Mouse (Mus musculus): ENCODE measurements at regions not wholly inside any gene's neighbourhood (a gene's known extent, or its start where the extent isn't known, plus 50 kb on each side); places are given as distances from the start of the nearest gene placed in this dataset.

DNA sequence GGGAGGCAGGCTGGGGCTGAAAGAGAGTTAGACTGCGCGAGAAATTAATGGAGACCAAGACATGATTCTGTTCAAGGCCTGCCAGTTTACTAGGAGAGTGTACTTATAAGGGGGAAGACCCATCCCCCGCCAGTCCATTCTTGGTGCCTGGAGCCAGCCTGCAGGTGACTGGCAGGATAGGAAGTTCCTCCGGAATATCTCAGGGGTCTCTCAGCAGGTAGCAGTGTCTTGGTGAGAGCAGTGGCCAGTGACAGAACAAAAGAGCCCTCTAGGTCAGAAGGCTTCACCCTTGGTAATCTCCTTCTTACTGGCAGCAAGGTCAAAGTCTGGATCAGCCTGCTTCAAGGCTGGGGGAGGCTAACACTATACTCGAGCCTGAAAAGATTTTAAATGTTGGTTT lies 83.7 kb upstream of the Zfp804b start:
- no peak for DNase-seq (ENCODE audit: low spot score)

GRCm38 (mm10) chr5:7436461-7436860 lies 91.9 kb upstream of the Zfp804b start:
- Histone ChIP-seq H3K4me1 (ENCODE audit: insufficient read depth, low read length) (no peaks in the 10 kb centered on the region), H3K4me3 (ENCODE audit: low read depth, low read length) (no peak overlapping the region), H3K27ac (ENCODE audit: low read depth, low read length) (no peak overlapping the region), H3K4me2 (ENCODE audit: low read depth, low read length, poor library complexity, severe bottlenecking) (no peak overlapping the region), H3K36me3 (ENCODE audit: insufficient read depth, low read length) (no peaks in the 10 kb centered on the region), H3K9ac (replicated peaks; ENCODE audit: low read length, poor library complexity, severe bottlenecking) (no peak overlapping the region), H3K9me3 (ENCODE audit: low read length) (no peaks in the 10 kb centered on the region), H3K27me3 (ENCODE audit: insufficient read depth, low read length) (no peaks in the 10 kb centered on the region)
- DNase-seq (ENCODE audit: low spot score) (no peak), ATAC-seq (ENCODE audit: low FRiP score) (no peak)
- TF ChIP-seq CTCF (IDR thresholded peaks at IDR 0.05) = no peak
- WGBS = 87% methylated on average over 2 of the region's 2 CpGs

More for the DNA sequence above, 83.7 kb upstream of the Zfp804b start:
- no peak for TF ChIP-seq CTCF (IDR thresholded peaks at IDR 0.05)
- ATAC-seq (ENCODE audit: low FRiP score) = no peak
- 37% methylated on average over 5 of the region's 5 CpGs for WGBS
- Histone ChIP-seq H3K36me3 (ENCODE audit: insufficient read depth, low read length) (no peaks in the 10 kb centered on the region), H3K27me3 (ENCODE audit: insufficient read depth, low read length) (no peaks in the 10 kb centered on the region), H3K4me2 (ENCODE audit: low read depth, low read length, poor library complexity, severe bottlenecking) (no peak overlapping the region), H3K9ac (replicated peaks; ENCODE audit: low read length, poor library complexity, severe bottlenecking) (no peak overlapping the region), H3K4me1 (ENCODE audit: insufficient read depth, low read length) (no peaks in the 10 kb centered on the region), H3K9me3 (ENCODE audit: low read length) (no peaks in the 10 kb centered on the region), H3K4me3 (ENCODE audit: low read depth, low read length) (no peak overlapping the region), H3K27ac (ENCODE audit: low read depth, low read length) (no peak overlapping the region)

DNA sequence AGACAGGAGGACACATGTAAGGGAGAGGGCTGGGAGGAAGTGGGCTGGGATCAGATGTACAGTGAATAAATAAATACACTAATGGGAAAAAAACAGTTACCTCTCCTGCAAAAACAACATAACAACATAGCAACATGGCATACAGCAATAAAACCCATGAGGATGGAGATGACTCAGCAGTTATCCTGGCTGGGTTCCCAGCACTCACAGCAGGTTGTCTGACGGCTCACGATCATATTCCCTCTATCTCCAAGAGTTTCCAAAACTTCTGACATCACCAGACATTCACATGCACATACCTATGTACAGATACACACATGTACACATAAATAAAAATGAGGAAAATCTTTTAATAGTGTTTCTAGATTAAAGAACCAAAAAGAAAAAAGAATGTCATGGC lies 103.4 kb upstream of the Zfp804b start:
- Histone ChIP-seq H3K4me3 (ENCODE audit: low read depth, low read length) (no peak overlapping the region), H3K36me3 (ENCODE audit: insufficient read depth, low read length) (no peaks in the 10 kb centered on the region), H3K4me2 (ENCODE audit: low read depth, low read length, poor library complexity, severe bottlenecking) (no peak overlapping the region), H3K9me3 (ENCODE audit: low read length) (no peaks in the 10 kb centered on the region), H3K9ac (replicated peaks; ENCODE audit: low read length, poor library complexity, severe bottlenecking) (no peak overlapping the region), H3K27ac (ENCODE audit: low read depth, low read length) (no peak overlapping the region), H3K4me1 (ENCODE audit: insufficient read depth, low read length) (no peaks in the 10 kb centered on the region), H3K27me3 (ENCODE audit: insufficient read depth, low read length) (no peaks in the 10 kb centered on the region)
- DNase-seq (ENCODE audit: low spot score) (no peak), ATAC-seq (ENCODE audit: low FRiP score) (no peak)
- 74% methylated on average over 2 of the region's 2 CpGs for WGBS
- no peak for TF ChIP-seq CTCF (IDR thresholded peaks at IDR 0.05)

DNA sequence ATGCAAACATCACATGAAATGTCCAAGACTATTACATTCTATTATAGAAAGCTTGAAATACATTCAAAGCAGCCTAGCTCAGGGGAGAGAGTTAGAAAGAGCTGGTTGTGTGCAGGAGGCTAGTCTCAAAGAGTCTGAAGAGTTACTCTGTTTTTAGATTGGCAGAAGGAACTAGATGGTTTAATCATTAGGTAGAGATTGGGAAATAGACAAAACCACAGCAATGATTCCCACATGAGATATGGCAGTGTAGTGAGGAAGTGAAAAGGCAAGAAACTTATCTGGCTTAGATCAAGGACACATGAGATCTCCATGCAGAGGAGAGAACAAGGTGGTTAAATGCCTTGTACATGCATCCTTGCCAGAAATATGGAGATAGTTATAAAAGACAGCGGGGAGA lies 110.3 kb upstream of the Zfp804b start:
- no peak overlapping the region for H3K9ac ChIP-seq (replicated peaks; ENCODE audit: low read length, poor library complexity, severe bottlenecking)
- no peak overlapping the region for H3K4me2 ChIP-seq (ENCODE audit: low read depth, low read length, poor library complexity, severe bottlenecking)
- no peaks in the 10 kb centered on the region for H3K9me3 ChIP-seq (ENCODE audit: low read length)
- no peak for TF ChIP-seq CTCF (IDR thresholded peaks at IDR 0.05)
- no peak overlapping the region for H3K27ac ChIP-seq (ENCODE audit: low read depth, low read length)
- no peaks in the 10 kb centered on the region for H3K36me3 ChIP-seq (ENCODE audit: insufficient read depth, low read length)
- WGBS = 93% methylated on average over 1 of the region's 1 CpGs
- no peak for DNase-seq (ENCODE audit: low spot score)
- H3K27me3 ChIP-seq (ENCODE audit: insufficient read depth, low read length) = no peaks in the 10 kb centered on the region
- H3K4me3 ChIP-seq (ENCODE audit: low read depth, low read length) = no peak overlapping the region
- ATAC-seq (ENCODE audit: low FRiP score) = no peak
- H3K4me1 ChIP-seq (ENCODE audit: insufficient read depth, low read length) = no peaks in the 10 kb centered on the region

DNA sequence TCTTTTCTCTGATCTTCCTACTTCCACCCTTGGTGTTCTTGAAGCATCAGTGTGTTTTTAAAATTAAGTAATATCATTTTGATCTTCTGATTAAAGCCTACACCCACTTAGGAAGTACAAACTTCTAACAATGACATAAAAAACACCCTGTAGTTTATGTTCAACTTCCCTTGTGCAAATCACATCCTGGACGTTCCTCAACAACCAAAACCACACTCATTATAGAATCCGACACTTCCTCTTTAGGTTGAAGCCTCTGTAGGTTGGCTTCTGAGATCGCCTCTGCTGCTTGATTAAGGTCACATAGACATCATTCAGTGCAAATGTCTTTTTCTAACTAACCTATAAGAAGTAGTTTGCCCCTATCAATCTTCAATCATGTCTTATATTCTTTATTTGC lies 112.5 kb upstream of the Zfp804b start:
- no peak for TF ChIP-seq CTCF (IDR thresholded peaks at IDR 0.05)
- H3K9ac ChIP-seq (replicated peaks; ENCODE audit: low read length, poor library complexity, severe bottlenecking) = no peak overlapping the region
- H3K4me3 ChIP-seq (ENCODE audit: low read depth, low read length) = no peak overlapping the region
- no peak overlapping the region for H3K27ac ChIP-seq (ENCODE audit: low read depth, low read length)
- WGBS = 80% methylated on average over 3 of the region's 3 CpGs
- no peaks in the 10 kb centered on the region for H3K9me3 ChIP-seq (ENCODE audit: low read length)
- H3K27me3 ChIP-seq (ENCODE audit: insufficient read depth, low read length) = no peaks in the 10 kb centered on the region
- no peaks in the 10 kb centered on the region for H3K36me3 ChIP-seq (ENCODE audit: insufficient read depth, low read length)
- H3K4me2 ChIP-seq (ENCODE audit: low read depth, low read length, poor library complexity, severe bottlenecking) = no peak overlapping the region
- ATAC-seq (ENCODE audit: low FRiP score) = no peak
- DNase-seq (ENCODE audit: low spot score) = no peak
- H3K4me1 ChIP-seq (ENCODE audit: insufficient read depth, low read length) = no peaks in the 10 kb centered on the region

GRCm38 (mm10) chr5:7489150-7489549 lies 144.6 kb upstream of the Zfp804b start:
- no peak overlapping the region for H3K4me3 ChIP-seq (ENCODE audit: low read depth, low read length)
- H3K9me3 ChIP-seq (ENCODE audit: low read length) = no peaks in the 10 kb centered on the region
- H3K27me3 ChIP-seq (ENCODE audit: insufficient read depth, low read length) = no peaks in the 10 kb centered on the region
- no peak overlapping the region for H3K9ac ChIP-seq (replicated peaks; ENCODE audit: low read length, poor library complexity, severe bottlenecking)
- WGBS = 63% methylated on average over 2 of the region's 2 CpGs
- H3K36me3 ChIP-seq (ENCODE audit: insufficient read depth, low read length) = no peaks in the 10 kb centered on the region
- no peak overlapping the region for H3K27ac ChIP-seq (ENCODE audit: low read depth, low read length)
- no peak for TF ChIP-seq CTCF (IDR thresholded peaks at IDR 0.05)
- no peaks in the 10 kb centered on the region for H3K4me1 ChIP-seq (ENCODE audit: insufficient read depth, low read length)
- DNase-seq (ENCODE audit: low spot score) = no peak
- no peak for ATAC-seq (ENCODE audit: low FRiP score)
- H3K4me2 ChIP-seq (ENCODE audit: low read depth, low read length, poor library complexity, severe bottlenecking) = no peak overlapping the region

DNA sequence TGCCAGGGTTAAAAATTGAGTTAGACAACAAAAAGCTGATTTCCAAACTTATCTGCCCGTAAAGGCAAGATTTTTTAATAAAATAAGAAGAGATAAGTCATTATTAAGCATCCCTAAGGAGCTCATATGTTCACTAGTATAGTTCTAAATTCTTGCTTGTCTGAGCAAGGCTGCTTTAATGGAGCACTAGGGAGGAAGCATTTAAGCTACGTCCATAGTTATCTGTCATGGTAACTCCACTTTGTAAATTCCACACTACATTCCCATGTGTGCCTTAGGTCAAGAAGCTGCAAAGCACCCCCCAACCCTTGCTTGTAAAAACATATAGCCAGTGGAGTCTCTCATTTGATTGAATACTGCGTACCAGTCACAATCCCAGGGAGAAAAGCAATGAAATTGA lies 145.0 kb upstream of the Zfp804b start:
- WGBS = 70% methylated on average over 3 of the region's 3 CpGs
- no peaks in the 10 kb centered on the region for H3K36me3 ChIP-seq (ENCODE audit: insufficient read depth, low read length)
- H3K9ac ChIP-seq (replicated peaks; ENCODE audit: low read length, poor library complexity, severe bottlenecking) = no peak overlapping the region
- DNase-seq (ENCODE audit: low spot score) (no peak), ATAC-seq (ENCODE audit: low FRiP score) (no peak)
- no peak for TF ChIP-seq CTCF (IDR thresholded peaks at IDR 0.05)
- no peak overlapping the region for H3K4me2 ChIP-seq (ENCODE audit: low read depth, low read length, poor library complexity, severe bottlenecking)
- H3K27ac ChIP-seq (ENCODE audit: low read depth, low read length) = no peak overlapping the region
- no peaks in the 10 kb centered on the region for H3K27me3 ChIP-seq (ENCODE audit: insufficient read depth, low read length)
- no peaks in the 10 kb centered on the region for H3K4me1 ChIP-seq (ENCODE audit: insufficient read depth, low read length)
- no peaks in the 10 kb centered on the region for H3K9me3 ChIP-seq (ENCODE audit: low read length)
- no peak overlapping the region for H3K4me3 ChIP-seq (ENCODE audit: low read depth, low read length)

All from midbrain, postnatal 0 days (tissue).